Mouse (Mus musculus): Measurements from ENCODE around the gene Rps6kc1.

- TF ChIP-seq CTCF (IDR thresholded peaks at IDR 0.05; ENCODE audit: borderline replicate concordance, insufficient read depth, low read length) (no peak), POLR2A (IDR thresholded peaks at IDR 0.05; ENCODE audit: low read depth, low read length) (no peak)
These were observed 79.6 kb downstream of the Rps6kc1 start for GRCm38 (mm10) chr1:190831839-190832497.

Measured in embryonic fibroblast, embryonic 13.5 days (primary cell).